Mouse (Mus musculus) retina, adult 2 months (tissue): ENCODE measurements at regions not wholly inside any gene's neighbourhood (a gene's known extent, or its start where the extent isn't known, plus 50 kb on each side); places are given as distances from the start of the nearest gene placed in this dataset.
A peak's percentile ranks its signal among the peaks of the same experiment; 100 is the strongest.

Experiments used
- DNase-seq: peaks from one replicate; pipeline ENCODE4 v3.0.0-alpha.2; 2012; ENCODE audit warnings: low read depth, low spot score

- no peak for DNase-seq
Observed at GRCm38 (mm10) chr16:62496697-62497096, 289.9 kb downstream of the Nsun3 start.

- no peak for DNase-seq
Observed at GRCm38 (mm10) chr16:62470133-62470532, 316.5 kb downstream of the Nsun3 start.

GRCm38 (mm10) chr16:62469286-62469685 lies 317.3 kb downstream of the Nsun3 start:
- no peak for DNase-seq

- no peak for DNase-seq
Observed at GRCm38 (mm10) chr16:62468846-62469245, 317.8 kb downstream of the Nsun3 start.

GRCm38 (mm10) chr16:62459949-62460551 lies 326.6 kb downstream of the Nsun3 start:
- peak; percentile 9 for DNase-seq

GRCm38 (mm10) chr16:62449735-62450134 lies 336.9 kb downstream of the Nsun3 start:
- no peak for DNase-seq

- no peak for DNase-seq
Observed at GRCm38 (mm10) chr16:62447380-62447779, 339.2 kb downstream of the Nsun3 start.

GRCm38 (mm10) chr16:62441197-62441596 lies 345.4 kb downstream of the Nsun3 start:
- DNase-seq = no peak

- no peak for DNase-seq
Observed at GRCm38 (mm10) chr16:62433125-62433524, 353.5 kb downstream of the Nsun3 start.

GRCm38 (mm10) chr16:62414485-62414884 lies 372.1 kb downstream of the Nsun3 start:
- no peak for DNase-seq

GRCm38 (mm10) chr16:62407526-62408165 lies 379.0 kb downstream of the Nsun3 start:
- DNase-seq = no peak

- no peak for DNase-seq
Observed at GRCm38 (mm10) chr16:62406458-62406857, 380.2 kb downstream of the Nsun3 start.

GRCm38 (mm10) chr16:62357279-62357678 lies 429.3 kb downstream of the Nsun3 start:
- DNase-seq = no peak

GRCm38 (mm10) chr16:62356349-62356748 lies 430.3 kb downstream of the Nsun3 start:
- no peak for DNase-seq

- DNase-seq = no peak
Observed at GRCm38 (mm10) chr16:62355830-62356270, 430.8 kb downstream of the Nsun3 start.

GRCm38 (mm10) chr16:62327378-62328036 lies 459.1 kb downstream of the Nsun3 start:
- DNase-seq = no peak

GRCm38 (mm10) chr16:62325534-62326244 lies 460.9 kb downstream of the Nsun3 start:
- DNase-seq = no peak

GRCm38 (mm10) chr16:62322809-62323208 lies 463.8 kb downstream of the Nsun3 start:
- DNase-seq = peak; percentile 3

GRCm38 (mm10) chr16:62288948-62289347 lies 497.7 kb downstream of the Nsun3 start:
- no peak for DNase-seq
